Mouse (Mus musculus) lung, embryonic 14.5 days (tissue): ENCODE results near the gene Malrd1. TPM values are rescaled to one million over a fixed set of nuclear protein-coding genes. Genes with fewer than 3 reads are reported as not detected.
"Not testable (repeated sequence)": the region's sequence is repeated elsewhere in the genome, so short reads cannot be mapped to it uniquely, and the experiment has no call there.

Experiments
- ATAC-seq: fragments of 200-750 bp; cut with Nextera tagmentation; 2 replicates; pipeline ENCODE4 v1.8.0; 2017; ENCODE audit warnings: mild to moderate bottlenecking, moderate TSS enrichment, moderate library complexity; ENCODE audit not compliant: insufficient read depth
- DNase-seq: peaks from one replicate; pipeline ENCODE4 v3.0.0-alpha.2; 2015
- H3K27ac ChIP-seq: fragments of 300-500 bp; sonication (generic); 2 replicates; pipeline ENCODE4 v1.5.1; 2014; ENCODE audit warnings: low read depth, mild to moderate bottlenecking, moderate library complexity
- H3K27me3 ChIP-seq: fragments of 300-500 bp; sonication (generic); 2 replicates; pipeline ENCODE4 v1.6.1; 2014; ENCODE audit warnings: low read length, control low read depth; ENCODE audit not compliant: insufficient read depth
- H3K36me3 ChIP-seq: fragments of 300-500 bp; sonication (generic); 2 replicates; pipeline ENCODE4 v1.6.1; 2014; ENCODE audit warnings: control low read depth; ENCODE audit not compliant: insufficient read depth
- H3K4me1 ChIP-seq: fragments of 300-500 bp; sonication (generic); 2 replicates; pipeline ENCODE4 v1.6.1; 2014; ENCODE audit warnings: antibody characterized with exemption, control low read depth; ENCODE audit not compliant: insufficient read depth
- H3K4me2 ChIP-seq: fragments of 300-500 bp; sonication (generic); 2 replicates; pipeline ENCODE4 v1.6.1; 2014; ENCODE audit warnings: mild to moderate bottlenecking
- H3K4me3 ChIP-seq: fragments of 300-500 bp; sonication (generic); 2 replicates; pipeline ENCODE4 v1.5.1; 2014; ENCODE audit warnings: low read depth, low read length
- H3K9ac ChIP-seq: fragments of 300-500 bp; sonication (generic); 2 replicates; pipeline ENCODE4 v1.6.1; 2014
- H3K9me3 ChIP-seq: fragments of 300-500 bp; sonication (generic); 2 replicates; pipeline ENCODE4 v1.6.1; 2016; ENCODE audit warnings: low read depth, low read length, control low read depth
- CTCF ChIP-seq: IDR thresholded peaks from 2 replicates; pipeline ENCODE4 v1.5.1; 2016; ENCODE audit warnings: antibody characterized with exemption, low read depth
- WGBS: fragments of 180-500 bp; shearing (Covaris S2); extraction: QIAGEN DNeasy Blood & Tissue Kit; methylation state at CpG from one replicate; pipeline ENCODE4 v1.1.7; 2014; 5-methylcytosine and 5-hydroxymethylcytosine counted together
- polyA plus RNA-seq: library from polyadenylated mRNA; unstranded; fragments of >200 nt; fragmentation: Nextera tagmentation; extraction: Ambion mirVana; gene quantifications from 2 replicates; pipeline ENCODE4 v1.2.1, GENCODE M21; 2014

Malrd1 gene
- polyA plus RNA-seq, 1 experiment from 2014 or later, result not detected

DNA sequence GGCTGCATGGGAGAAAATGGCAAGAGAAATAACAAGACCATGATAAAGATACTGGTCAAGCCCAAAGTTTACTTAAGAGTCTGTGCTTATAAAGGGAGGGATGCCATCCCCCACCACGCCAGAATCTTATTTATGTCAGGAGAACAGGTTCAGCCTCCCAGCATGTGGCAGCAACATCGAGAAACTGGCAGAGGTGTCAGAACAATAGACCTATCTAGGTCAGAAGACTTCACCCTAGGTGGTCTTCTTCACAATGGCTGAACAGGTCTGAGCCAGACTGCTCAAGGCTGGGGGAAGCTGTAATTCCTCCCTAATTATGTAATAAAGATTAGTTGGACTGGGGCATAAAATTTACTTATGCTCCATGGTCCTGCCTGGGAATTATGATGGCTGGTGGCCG lies 399.2 kb downstream of the Malrd1 start:
- H3K4me3 ChIP-seq, result no peak overlapping the region
- no peaks in the 10 kb centered on the region for H3K4me1 ChIP-seq
- no peaks in the 10 kb centered on the region for H3K27me3 ChIP-seq
- H3K9me3 ChIP-seq, result no peaks in the 10 kb centered on the region
- 47% methylated on average over 3 of the region's 3 CpGs for WGBS
- no peak overlapping the region for H3K27ac ChIP-seq
- ATAC-seq, result no peak
- H3K9ac ChIP-seq, result no peak overlapping the region
- no peak for TF ChIP-seq CTCF
- H3K4me2 ChIP-seq, result no peak overlapping the region
- no peak for DNase-seq
- H3K36me3 ChIP-seq, result no peaks in the 10 kb centered on the region

DNA sequence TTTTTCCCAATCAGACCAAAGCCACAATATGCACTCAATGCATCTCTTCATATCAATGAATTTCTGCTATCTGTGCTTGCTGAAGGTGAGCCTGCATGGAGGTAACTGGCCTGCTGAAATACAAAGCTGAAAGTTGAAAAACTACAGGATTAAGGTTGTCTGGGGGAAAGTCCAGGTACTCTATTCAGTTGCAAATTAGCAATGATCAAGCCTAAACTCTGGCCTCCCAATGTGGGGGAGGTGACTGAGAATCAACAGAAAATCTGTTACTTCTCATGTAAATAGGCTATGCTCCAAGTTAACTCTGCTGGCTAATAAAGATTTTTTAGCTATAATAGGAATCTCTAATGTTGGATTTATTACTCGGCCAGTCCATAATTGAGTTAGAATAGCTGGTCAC lies 399.8 kb downstream of the Malrd1 start:
- 59% methylated on average over 1 of the region's 1 CpGs for WGBS
- TF ChIP-seq CTCF, result no peak
- Histone ChIP-seq H3K36me3 (no peaks in the 10 kb centered on the region), H3K4me3 (no peak overlapping the region), H3K27ac (no peak overlapping the region), H3K4me2 (no peak overlapping the region), H3K9me3 (no peaks in the 10 kb centered on the region), H3K27me3 (no peaks in the 10 kb centered on the region), H3K9ac (no peak overlapping the region), H3K4me1 (no peaks in the 10 kb centered on the region)
- ATAC-seq, result no peak
- DNase-seq, result no peak

DNA sequence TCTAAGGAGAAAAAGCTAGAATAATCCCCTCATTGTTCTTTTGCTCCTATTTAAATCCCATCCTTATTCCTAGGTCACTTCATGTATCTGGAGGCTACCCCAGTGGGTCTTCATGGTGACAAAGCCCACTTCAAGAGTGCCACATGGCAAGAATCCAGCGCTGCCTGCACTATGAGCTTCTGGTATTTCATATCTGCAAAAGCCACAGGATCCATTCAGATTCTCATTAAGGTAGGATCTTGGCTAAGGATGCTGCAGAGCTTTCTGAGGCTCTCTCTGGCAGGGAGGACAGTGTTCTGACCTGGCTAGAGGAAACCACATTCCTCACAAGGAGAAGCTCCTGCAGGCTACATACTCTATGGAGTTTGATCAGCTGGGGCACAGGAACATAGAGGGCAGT lies 405.2 kb downstream of the Malrd1 start:
- no peak for DNase-seq
- Histone ChIP-seq H3K4me1 (no peaks in the 10 kb centered on the region), H3K36me3 (no peaks in the 10 kb centered on the region), H3K4me2 (no peak overlapping the region), H3K9ac (no peak overlapping the region), H3K27me3 (no peaks in the 10 kb centered on the region), H3K9me3 (no peaks in the 10 kb centered on the region), H3K4me3 (no peak overlapping the region), H3K27ac (no peak overlapping the region)
- no peak for TF ChIP-seq CTCF
- WGBS, result 84% methylated on average over 1 of the region's 1 CpGs
- no peak for ATAC-seq

DNA sequence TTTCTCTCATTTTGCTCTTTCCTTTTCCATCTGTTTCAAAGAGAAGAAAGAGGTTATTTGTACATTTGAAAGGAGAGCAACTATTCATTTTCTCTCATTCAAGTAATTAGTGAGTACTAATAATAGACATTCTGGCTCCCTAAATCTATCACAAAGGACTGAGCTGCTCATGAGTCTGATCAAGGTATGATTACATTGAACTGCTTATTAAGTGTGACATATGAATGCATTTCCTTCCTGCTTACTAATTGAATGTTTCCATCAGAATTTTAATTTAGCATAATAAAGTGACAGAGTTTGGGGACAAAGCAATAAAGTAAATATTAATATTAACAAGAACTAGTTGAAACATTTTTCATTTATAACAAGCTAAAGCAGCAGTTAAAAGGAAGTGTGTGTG lies 405.6 kb downstream of the Malrd1 start:
- H3K27me3 ChIP-seq, result no peaks in the 10 kb centered on the region
- H3K36me3 ChIP-seq, result no peaks in the 10 kb centered on the region
- no peak overlapping the region for H3K4me2 ChIP-seq
- ATAC-seq (no peak), DNase-seq (no peak)
- H3K9me3 ChIP-seq, result no peaks in the 10 kb centered on the region
- no peaks in the 10 kb centered on the region for H3K4me1 ChIP-seq
- no peak for TF ChIP-seq CTCF
- H3K9ac ChIP-seq, result no peak overlapping the region
- no peak overlapping the region for H3K4me3 ChIP-seq
- H3K27ac ChIP-seq, result no peak overlapping the region

DNA sequence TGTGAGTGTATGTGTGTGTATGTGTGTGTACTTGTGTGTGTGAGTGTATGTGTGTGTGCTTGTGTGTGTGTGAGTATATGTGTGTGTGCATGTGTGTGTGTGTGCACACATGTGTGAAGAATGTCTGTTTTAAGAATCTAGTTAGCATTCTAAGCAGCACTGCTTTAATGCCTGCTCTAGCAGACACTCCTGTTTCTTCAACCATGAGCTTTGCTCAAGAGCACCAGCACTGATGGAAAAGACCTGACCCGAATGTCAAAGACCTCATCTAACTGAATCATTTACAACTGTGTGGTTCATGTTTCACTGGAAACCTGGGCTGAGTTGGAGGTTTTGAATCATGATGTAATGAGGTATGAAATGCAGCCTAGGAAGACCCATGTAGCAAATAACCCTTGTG lies 406.1 kb downstream of the Malrd1 start:
- no peak for TF ChIP-seq CTCF
- 69% methylated on average over 1 of the region's 1 CpGs for WGBS
- ATAC-seq (no peak), DNase-seq (no peak)
- Histone ChIP-seq H3K4me3 (no peak overlapping the region), H3K9ac (no peak overlapping the region), H3K36me3 (no peaks in the 10 kb centered on the region), H3K4me2 (no peak overlapping the region), H3K27me3 (no peaks in the 10 kb centered on the region), H3K27ac (no peak overlapping the region), H3K4me1 (no peaks in the 10 kb centered on the region), H3K9me3 (no peaks in the 10 kb centered on the region)

DNA sequence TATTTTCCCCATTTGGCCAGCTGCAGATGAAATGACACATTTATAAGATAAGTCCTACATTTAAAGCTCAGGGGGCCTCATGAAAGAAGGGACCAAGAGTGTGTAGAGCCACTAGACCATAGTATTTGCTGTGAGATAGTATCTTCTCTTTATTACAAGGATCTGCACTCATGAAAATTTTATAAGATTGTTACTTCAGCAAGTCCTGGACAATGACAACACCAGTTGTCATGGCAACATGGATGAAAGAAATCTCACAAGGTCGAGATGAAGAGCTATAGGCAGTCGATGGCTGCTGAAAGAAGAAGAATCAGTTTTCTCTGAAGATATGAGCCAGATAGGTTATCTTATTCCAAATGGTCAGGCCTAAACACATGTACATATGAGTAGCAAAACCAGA lies 476.6 kb downstream of the Malrd1 start:
- H3K27me3 ChIP-seq, result no peaks in the 10 kb centered on the region
- H3K4me1 ChIP-seq, result no peaks in the 10 kb centered on the region
- no peak for TF ChIP-seq CTCF
- H3K9ac ChIP-seq, result no peak overlapping the region
- H3K4me3 ChIP-seq, result no peak overlapping the region
- no peaks in the 10 kb centered on the region for H3K36me3 ChIP-seq
- no peak for DNase-seq
- no peak overlapping the region for H3K4me2 ChIP-seq
- no peak for ATAC-seq
- no peak overlapping the region for H3K27ac ChIP-seq
- no peaks in the 10 kb centered on the region for H3K9me3 ChIP-seq
- 51% methylated on average over 2 of the region's 2 CpGs for WGBS

DNA sequence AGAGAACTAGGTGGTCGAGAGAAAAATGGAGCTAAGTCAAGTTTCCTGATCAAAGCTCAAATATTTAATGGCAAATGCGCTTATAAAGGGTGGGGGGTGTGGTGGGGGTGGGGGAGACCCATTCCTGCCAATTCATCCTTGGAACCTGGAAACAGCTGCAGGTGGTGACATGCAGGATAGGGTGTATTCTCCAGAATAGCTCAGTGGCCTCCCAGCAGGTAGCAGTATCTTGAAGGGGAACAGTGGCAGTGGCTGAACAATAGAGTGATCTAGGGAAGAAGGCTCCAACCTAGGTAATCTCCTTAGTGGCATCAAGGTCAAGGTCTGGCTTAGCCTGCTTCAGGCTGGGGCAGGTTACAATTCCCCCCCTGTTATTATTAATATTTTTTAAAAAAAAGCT lies 490.8 kb downstream of the Malrd1 start:
- not testable (repeated sequence) for H3K4me3 ChIP-seq, H3K27ac ChIP-seq, DNase-seq, H3K4me1 ChIP-seq, H3K4me2 ChIP-seq, H3K36me3 ChIP-seq, H3K9ac ChIP-seq, H3K27me3 ChIP-seq, ATAC-seq, H3K9me3 ChIP-seq
- 80% methylated on average over 2 of the region's 2 CpGs for WGBS

DNA sequence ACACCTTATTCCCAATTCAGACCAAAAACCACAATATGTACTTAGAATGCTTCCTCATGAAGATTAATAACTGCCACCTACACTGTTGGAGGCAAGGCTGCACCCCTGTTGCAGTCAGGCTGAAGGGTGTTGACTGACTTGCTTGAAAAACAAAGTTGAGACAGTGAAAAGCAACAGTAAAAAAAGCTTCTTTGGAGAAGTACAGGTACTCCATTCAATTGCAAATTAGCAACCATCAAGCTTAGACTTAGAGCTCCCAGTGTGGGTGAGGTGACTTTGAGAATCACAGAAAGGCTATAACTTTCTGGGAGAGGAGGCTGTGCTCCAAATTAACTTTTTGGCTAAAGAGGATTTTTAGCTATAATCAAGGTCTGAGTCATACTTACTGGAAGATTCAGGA lies 491.4 kb downstream of the Malrd1 start:
- H3K4me1 ChIP-seq, H3K36me3 ChIP-seq, H3K9ac ChIP-seq, ATAC-seq, DNase-seq, H3K4me2 ChIP-seq, H3K27me3 ChIP-seq, H3K27ac ChIP-seq, H3K9me3 ChIP-seq, H3K4me3 ChIP-seq: not testable (repeated sequence)
